Mouse (Mus musculus) gonadal fat pad, adult 2 months (tissue): ENCODE measurements around the gene Ywhae. TPM values are rescaled to one million over a fixed set of nuclear protein-coding genes. Genes with fewer than 3 reads are reported as not detected.

ENCODE experiments used
- DNase-seq: peaks from one replicate; pipeline ENCODE4 v3.0.0-alpha.2; 2012; ENCODE audit warnings: low read depth
- polyA plus RNA-seq: library from polyadenylated mRNA; depleted of rRNA; stranded (reverse); fragments of >200 nt; gene quantifications from 2 replicates; pipeline ENCODE4 v1.2.3, GENCODE M21; 2012

The Ywhae gene
- polyA plus RNA-seq, 1 experiment, result 168 TPM

GRCm38 (mm10) chr11:75737806-75738476, 5.3 kb downstream of the Ywhae start:
- DNase-seq, result no peak

GRCm38 (mm10) chr11:75738477-75738821, 5.8 kb downstream of the Ywhae start:
- no peak for DNase-seq

DNA sequence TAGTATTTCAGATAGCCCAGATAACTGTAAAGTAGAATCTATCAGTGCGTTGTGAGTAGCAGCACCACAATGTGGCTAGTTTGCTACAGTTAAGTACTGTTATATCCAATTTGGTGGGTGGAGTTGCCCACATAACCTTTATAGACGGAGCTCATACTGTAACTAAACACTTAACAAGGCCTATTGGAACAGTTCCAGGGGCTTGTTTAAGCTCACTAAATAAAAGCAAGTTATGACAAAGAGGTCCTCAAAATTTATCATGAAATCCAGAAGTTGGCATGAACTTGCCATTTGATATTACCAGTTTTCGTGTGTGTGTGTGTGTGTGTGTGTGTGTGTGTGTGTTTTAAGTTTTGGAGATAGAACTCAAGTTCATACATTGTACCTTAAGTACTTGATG, 7.5 kb downstream of the Ywhae start:
- DNase-seq, result no peak

GRCm38 (mm10) chr11:75741615-75742014, 8.9 kb downstream of the Ywhae start:
- no peak for DNase-seq

DNA sequence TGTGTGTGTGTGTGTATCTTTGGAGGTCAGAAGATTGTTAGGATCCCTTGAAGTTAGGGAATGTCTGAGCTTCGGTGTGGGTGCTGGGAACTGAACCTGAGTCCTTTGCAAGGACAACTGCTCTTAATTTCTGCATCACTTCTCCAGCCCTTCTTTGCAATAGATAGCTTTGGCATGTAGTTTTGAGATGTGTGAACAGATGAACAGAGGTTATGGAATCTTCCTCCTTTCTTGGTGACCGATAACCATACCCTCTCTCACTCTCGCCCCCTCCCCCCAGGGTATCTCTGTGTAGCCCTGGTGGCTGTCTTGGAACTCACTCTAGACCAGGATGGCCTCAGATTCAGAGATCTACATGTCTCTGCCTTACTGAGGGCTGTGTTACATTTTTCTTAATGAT, 12.1 kb downstream of the Ywhae start:
- no peak for DNase-seq

DNA sequence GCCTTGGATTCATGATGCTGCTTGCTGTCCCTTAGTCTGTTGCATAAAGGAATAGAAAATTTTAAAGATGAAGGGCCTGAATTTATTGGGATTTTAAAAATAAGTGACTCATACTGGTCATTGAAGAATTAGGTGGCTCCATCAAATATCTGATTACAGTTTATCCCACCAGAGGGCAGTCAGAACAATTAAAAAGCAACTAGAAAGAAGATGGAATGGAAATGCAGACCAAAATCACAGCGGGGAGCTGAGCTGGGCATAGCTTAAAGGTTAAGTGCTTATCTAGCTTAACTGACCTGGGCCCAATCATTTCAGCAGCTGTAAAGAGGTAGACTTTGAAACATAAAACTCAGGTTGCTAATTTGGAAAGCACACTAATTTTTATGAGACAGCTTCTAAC, 17.9 kb downstream of the Ywhae start:
- no peak for DNase-seq

DNA sequence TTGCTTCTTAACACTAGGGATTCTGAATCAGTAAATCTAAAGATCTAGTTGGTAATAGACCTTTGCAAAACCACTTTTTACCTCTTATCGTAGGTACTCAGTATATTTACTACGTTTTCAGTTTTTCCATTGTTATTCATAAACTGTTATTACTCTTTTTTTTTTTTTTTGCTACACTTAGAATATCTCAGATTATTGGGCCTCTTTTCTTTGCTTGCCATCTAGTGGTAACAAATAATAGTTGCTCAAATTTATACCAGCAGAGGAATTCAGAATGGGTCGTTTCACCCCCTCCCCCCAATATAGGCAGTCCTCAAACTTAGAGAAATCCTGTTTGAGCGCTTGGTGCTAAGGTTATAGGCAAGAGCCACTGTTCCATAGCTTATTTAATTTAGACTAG, 18.4 kb downstream of the Ywhae start:
- no peak for DNase-seq

GRCm38 (mm10) chr11:75756687-75757086, 24.0 kb downstream of the Ywhae start:
- no peak for DNase-seq

- DNase-seq, result no peak
Measured at GRCm38 (mm10) chr11:75758553-75758952, 25.9 kb downstream of the Ywhae start.

- no peak for DNase-seq
Measured at GRCm38 (mm10) chr11:75760785-75761184, 28.1 kb downstream of the Ywhae start.

GRCm38 (mm10) chr11:75762708-75763107, 30.0 kb downstream of the Ywhae start:
- DNase-seq, result no peak

- DNase-seq, result no peak
Measured at GRCm38 (mm10) chr11:75764521-75765023, 31.9 kb downstream of the Ywhae start.

DNA sequence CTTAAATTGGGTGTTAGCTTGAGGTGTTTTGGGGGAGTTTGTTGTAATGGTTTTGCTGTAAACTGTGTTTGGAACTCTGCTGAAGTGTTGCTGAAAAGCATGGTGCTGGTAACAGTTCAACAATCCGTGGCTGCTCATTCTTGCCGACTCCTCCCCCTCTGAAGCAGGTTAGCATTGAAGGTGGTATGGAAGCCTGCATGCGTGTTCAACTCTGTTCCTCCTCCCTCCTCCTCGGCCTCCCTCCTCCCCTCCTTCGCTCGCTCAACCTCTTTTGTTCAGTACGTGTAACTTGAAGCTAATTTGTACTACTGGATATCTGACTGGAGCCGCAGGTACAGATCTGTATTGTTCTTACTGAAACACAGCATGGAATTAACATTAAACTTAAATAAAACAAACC, 32.5 kb downstream of the Ywhae start:
- DNase-seq, result no peak

DNA sequence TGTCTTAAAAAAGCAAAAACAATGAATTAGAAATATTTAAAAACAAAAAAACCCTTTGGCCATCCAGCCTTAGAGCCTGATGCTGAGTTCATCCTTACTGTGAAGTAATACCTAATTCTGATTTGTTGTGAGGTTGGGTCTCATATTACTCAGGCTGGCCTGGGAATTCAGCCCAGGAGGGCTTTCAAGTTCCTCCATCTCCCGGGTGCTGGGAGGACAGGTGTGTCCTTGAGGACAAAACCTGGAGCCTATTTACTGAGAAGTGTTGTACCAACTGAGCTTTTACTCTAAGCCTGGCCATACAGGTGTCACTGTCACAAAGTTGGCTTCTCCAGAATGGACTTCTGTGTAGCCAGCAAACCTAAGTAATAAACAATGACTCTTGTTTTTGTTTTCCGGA, 34.3 kb downstream of the Ywhae start:
- no peak for DNase-seq

- no peak for DNase-seq
Measured at GRCm38 (mm10) chr11:75768091-75768989, 35.7 kb downstream of the Ywhae start.

DNA sequence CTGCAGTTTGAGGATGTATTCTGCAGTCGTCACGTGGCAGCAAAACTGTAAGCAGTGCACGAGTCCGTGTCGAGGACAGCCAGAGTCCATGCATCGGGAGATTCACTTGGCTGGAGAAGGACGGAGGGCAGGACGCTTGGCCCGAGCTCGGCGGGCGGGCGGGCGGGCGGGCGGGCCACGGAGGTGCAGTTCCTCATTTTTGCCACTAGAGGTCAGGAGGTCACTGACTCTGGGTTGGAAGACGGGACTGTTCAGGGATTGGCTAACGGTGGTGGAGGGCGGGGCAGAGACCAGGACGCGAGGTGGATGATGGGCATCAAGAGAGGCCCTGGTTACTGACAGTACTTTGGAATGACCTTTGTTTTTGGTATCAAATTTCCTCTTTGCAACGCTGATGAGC, 36.5 kb downstream of the Ywhae start:
- no peak for DNase-seq

DNA sequence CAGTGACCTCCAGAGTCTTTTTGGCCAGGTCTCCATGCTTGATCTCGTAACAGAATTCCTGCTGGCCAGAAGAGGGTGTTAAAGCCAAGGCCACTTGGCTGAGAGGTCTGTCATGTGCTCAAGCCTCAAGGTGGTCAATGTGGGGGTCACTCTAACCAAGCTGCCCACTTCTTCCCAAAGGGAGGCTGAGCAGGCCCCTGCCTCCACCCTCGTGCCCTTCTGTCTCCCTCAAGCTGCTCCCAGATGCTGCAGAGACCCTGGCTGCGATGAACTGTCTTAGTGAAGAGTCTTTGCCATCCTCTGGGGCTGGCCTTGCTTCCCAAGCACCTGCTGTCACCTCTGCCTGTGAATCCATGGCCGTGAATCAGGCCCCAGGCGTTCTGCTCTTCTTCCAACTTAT, 39.9 kb downstream of the Ywhae start:
- DNase-seq, result no peak

DNA sequence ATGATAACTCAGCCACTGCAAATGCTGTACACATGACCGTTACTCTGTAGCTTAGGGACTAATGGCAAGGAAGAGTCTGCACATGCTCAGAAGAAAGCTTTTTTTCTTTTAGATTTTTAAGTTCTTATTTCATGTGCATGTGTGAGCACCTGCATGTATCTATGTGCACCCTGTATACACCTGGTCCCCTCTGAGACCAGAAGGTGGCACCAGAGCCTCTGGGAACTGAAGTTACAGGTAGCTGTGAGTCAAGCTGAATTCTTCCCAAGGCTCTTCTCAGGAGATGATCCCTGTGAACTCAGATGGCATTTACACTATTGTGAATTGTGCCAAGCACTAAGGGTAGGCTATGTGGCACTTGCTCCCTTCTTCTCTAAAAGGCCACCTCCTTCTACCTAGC, 43.2 kb downstream of the Ywhae start:
- no peak for DNase-seq

GRCm38 (mm10) chr11:75781919-75782318, 49.2 kb downstream of the Ywhae start:
- DNase-seq, result no peak

- no peak for DNase-seq
Measured at GRCm38 (mm10) chr11:75783799-75784198, 51.1 kb downstream of the Ywhae start.

DNA sequence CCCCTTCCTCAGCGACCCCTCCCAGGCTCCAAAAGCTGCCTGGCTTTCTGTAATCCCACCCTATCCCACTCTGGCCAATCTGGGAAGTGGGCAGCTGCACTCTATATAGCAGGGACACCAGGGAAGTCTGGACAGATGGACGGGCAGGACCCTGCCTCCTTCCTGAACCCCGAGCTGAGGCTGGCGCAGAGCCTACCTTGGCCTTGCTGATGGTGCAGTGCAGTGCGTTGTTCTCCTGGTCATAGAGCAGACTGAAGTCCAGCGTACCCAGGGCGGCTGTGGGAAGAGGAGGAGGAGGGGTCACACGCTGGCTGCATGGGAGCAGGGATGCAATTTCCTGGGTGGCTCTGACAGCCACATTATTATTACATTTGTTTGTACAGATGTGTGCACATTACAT, 53.2 kb downstream of the Ywhae start:
- no peak for DNase-seq

- no peak for DNase-seq
Measured at GRCm38 (mm10) chr11:75792535-75792934, 59.9 kb downstream of the Ywhae start.

GRCm38 (mm10) chr11:75793351-75793750, 60.7 kb downstream of the Ywhae start:
- no peak for DNase-seq
